Comparison of ENCODE assay signal across 19 mouse cellular contexts in the genomic region with DNA sequence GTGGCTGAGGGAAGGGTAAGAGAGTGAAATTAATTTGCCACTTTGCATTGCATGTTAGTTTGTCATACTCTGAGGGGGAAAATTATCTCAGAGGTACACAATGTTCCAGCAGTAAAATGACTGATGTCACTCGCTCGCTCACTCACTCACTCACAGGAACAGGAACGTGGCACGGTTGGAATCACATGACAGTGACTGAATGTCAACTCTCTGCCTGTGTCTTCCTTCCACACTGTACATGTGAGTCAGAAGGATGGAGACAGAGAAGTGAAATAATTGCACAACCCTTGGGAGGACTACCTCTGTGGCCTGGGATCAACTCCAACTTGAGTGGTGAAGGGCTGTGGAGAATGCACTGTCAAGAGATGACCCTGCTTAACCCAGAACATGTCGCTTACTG. TPM values are rescaled to one million over a fixed set of nuclear protein-coding genes. Genes with fewer than 3 reads are reported as not detected.
DNase-seq lines count a peak whose midpoint lies in the region; ATAC-seq and TF ChIP-seq lines count a peak whose summit lies in the region.
"Had no signal": no experiment of that assay in that cellular context is flagged by ENCODE, and none has a peak within 500 bp of the region (broad histone marks: within the 10 kb centered on the region; RNA-seq: fewer than 3 reads in every experiment).

No protein-coding gene starts in this region.

- no peak overlapping the region for H3K4me3 ChIP-seq in layer of hippocampus, adult 2 months
- H3K4me3 ChIP-seq in C2C12 (ENCODE audit: insufficient read depth, poor library complexity, severe bottlenecking), result no peak overlapping the region
- peak overlapping the region; percentile 29 for H3K4me3 ChIP-seq in megakaryocyte, embryonic 14.5 days (replicated peaks)
- no peak overlapping the region for H3K4me3 ChIP-seq in forebrain, postnatal 0 days (ENCODE audit: low read depth, low read length)
- H3K4me3 ChIP-seq: embryonic facial prominence, embryonic 15.5 days; forebrain, embryonic 13.5 days; limb, embryonic 13.5 days had no signal

- no peak overlapping the region for H3ac ChIP-seq in C2C12 (ENCODE audit: control insufficient read depth, insufficient read length, low read depth)

- no peaks in the 10 kb centered on the region for H3K9me3 ChIP-seq in megakaryocyte, embryonic 14.5 days
- H3K9me3 ChIP-seq in forebrain, postnatal 0 days (ENCODE audit: low read length), result no peaks in the 10 kb centered on the region
- H3K9me3 ChIP-seq: embryonic facial prominence, embryonic 15.5 days; forebrain, embryonic 13.5 days; limb, embryonic 13.5 days had no signal

- DNase-seq in layer of hippocampus, adult 11-12 months (ENCODE audit: low spot score), result peak; percentile 13
- no peak for DNase-seq in layer of hippocampus, adult 2 months (ENCODE audit: low spot score in 2 of 2)
- peak; percentile 13 for DNase-seq in adrenal gland, postnatal 10 days
- DNase-seq in left cerebral cortex, adult 9 months (ENCODE audit: low spot score in 2 of 2), result no peak
- DNase-seq in forebrain, postnatal 0 days, result no peak
- no peak for DNase-seq in kidney, adult 9 months
- DNase-seq: cerebellum, postnatal 25 days; midbrain, embryonic 14.5 days; retina, postnatal 1 day had no signal

- no peaks in the 10 kb centered on the region for H3K79me3 ChIP-seq in C2C12 (ENCODE audit: low read depth)

- no peak overlapping the region for H3K9ac ChIP-seq in forebrain, postnatal 0 days
- H3K9ac ChIP-seq: embryonic facial prominence, embryonic 15.5 days; forebrain, embryonic 13.5 days; hindbrain, embryonic 14.5 days; limb, embryonic 13.5 days had no signal

- peaks cover 55% of the 10 kb centered on the region for H3K4me1 ChIP-seq in megakaryocyte, embryonic 14.5 days
- H3K4me1 ChIP-seq in forebrain, postnatal 0 days (ENCODE audit: insufficient read depth), result no peaks in the 10 kb centered on the region
- H3K4me1 ChIP-seq: embryonic facial prominence, embryonic 15.5 days; forebrain, embryonic 13.5 days had no signal

- H3K27ac ChIP-seq in layer of hippocampus, adult 2 months, result no peak overlapping the region
- H3K27ac ChIP-seq in forebrain, postnatal 0 days (ENCODE audit: low read depth, low read length), result no peak overlapping the region
- H3K27ac ChIP-seq: embryonic facial prominence, embryonic 15.5 days; forebrain, embryonic 13.5 days; hindbrain, embryonic 14.5 days; limb, embryonic 13.5 days had no signal

- no peaks in the 10 kb centered on the region for H3K27me3 ChIP-seq in C2C12 (ENCODE audit: control insufficient read depth, insufficient read depth, insufficient read length)
- H3K27me3 ChIP-seq in megakaryocyte, embryonic 14.5 days (replicated peaks), result no peaks in the 10 kb centered on the region
- H3K27me3 ChIP-seq in forebrain, postnatal 0 days (ENCODE audit: insufficient read depth, low read length), result no peaks in the 10 kb centered on the region
- H3K27me3 ChIP-seq: embryonic facial prominence, embryonic 15.5 days; forebrain, embryonic 13.5 days; limb, embryonic 13.5 days had no signal

- no peak overlapping the region for H3K4me2 ChIP-seq in forebrain, postnatal 0 days (ENCODE audit: low read depth)
- H3K4me2 ChIP-seq: embryonic facial prominence, embryonic 15.5 days; forebrain, embryonic 13.5 days; hindbrain, embryonic 14.5 days; limb, embryonic 13.5 days had no signal

- no peaks in the 10 kb centered on the region for H3K79me2 ChIP-seq in C2C12 (ENCODE audit: control insufficient read depth, insufficient read depth)

- no peak for TF ChIP-seq CTCF in layer of hippocampus, adult 2 months (conservative IDR thresholded peaks at IDR 0.05)
- no peak for TF ChIP-seq CTCF in C2C12 (IDR thresholded peaks at IDR 0.05; ENCODE audit: control insufficient read depth, insufficient read depth, insufficient read length)
- no peak for TF ChIP-seq CTCF in forebrain, postnatal 0 days (IDR thresholded peaks at IDR 0.05; ENCODE audit: low read depth)

- no peak for ATAC-seq in forebrain, postnatal 0 days
- ATAC-seq: forebrain, embryonic 13.5 days had no signal

- no peaks in the 10 kb centered on the region for H3K36me3 ChIP-seq in C2C12 (ENCODE audit: control insufficient read depth, insufficient read depth)
- H3K36me3 ChIP-seq in megakaryocyte, embryonic 14.5 days (replicated peaks; ENCODE audit: low read length), result no peaks in the 10 kb centered on the region
- no peaks in the 10 kb centered on the region for H3K36me3 ChIP-seq in forebrain, postnatal 0 days (ENCODE audit: insufficient read depth)
- H3K36me3 ChIP-seq: embryonic facial prominence, embryonic 15.5 days; limb, embryonic 13.5 days had no signal

- WGBS in forebrain, postnatal 0 days, result 89% methylated on average over 5 of the region's 5 CpGs

TF ChIP-seq in C2C12, 6 proteins besides CTCF, POLR2A, EP300 and RAD21:
- TF ChIP-seq CEBPB (IDR thresholded peaks at IDR 0.05; ENCODE audit: low read depth), result peak; percentile 59
- no peak for TF ChIP-seq MAX (IDR thresholded peaks at IDR 0.05)
- no peak for TF ChIP-seq FOSL1 (IDR thresholded peaks at IDR 0.05; ENCODE audit: insufficient read depth, low read length, poor library complexity, severe bottlenecking)
- no peak for TF ChIP-seq MYOD1 (IDR thresholded peaks at IDR 0.05; ENCODE audit: control insufficient read depth, insufficient read length, low read depth)

RNA-seq across cellular contexts. Expression of gene 4930503B20Rik, which starts 6.3 kb away (rescaled TPM):
- not detected for total RNA-seq in layer of hippocampus, adult 2 months (2021)
- not detected for polyA plus RNA-seq in C2C12 (2012; fragmentation: generic; extraction: Trizol)
- total RNA-seq in adrenal gland, postnatal 10 days (2021), result not detected
- not detected in 2 replicates for polyA plus RNA-seq in megakaryocyte, embryonic 14.5 days (2012; ENCODE audit: insufficient read depth, low replicate concordance)
- not detected in 2 replicates for total RNA-seq in forebrain, postnatal 0 days (2014; rRNA removed)
- 0.12 TPM in 1 of 2 replicates, not detected in the other for polyA plus RNA-seq in forebrain, postnatal 0 days (2015; fragmentation: Nextera tagmentation; extraction: Ambion mirVana)
- total RNA-seq: layer of hippocampus, postnatal 14 days had no signal
- polyA plus RNA-seq: forebrain, embryonic 13.5 days; hindbrain, embryonic 14.5 days; kidney, embryonic 14.5 days; limb, embryonic 13.5 days; lung, embryonic 16.5 days; midbrain, embryonic 14.5 days; neural tube, embryonic 14.5 days had no signal

RNA-seq across cellular contexts. Expression of gene Samd13, which starts 28.0 kb away (rescaled TPM):
- total RNA-seq in layer of hippocampus, adult 2 months (2021), result under 1 TPM; 0.72 to 0.86 TPM
- polyA plus RNA-seq in C2C12 (2012; fragmentation: generic; extraction: Trizol), result 0.06 TPM
- under 1 TPM; 0.24 to 0.69 TPM for total RNA-seq in adrenal gland, postnatal 10 days (2021)
- not detected in 2 replicates for polyA plus RNA-seq in megakaryocyte, embryonic 14.5 days (2012; ENCODE audit: insufficient read depth, low replicate concordance)
- total RNA-seq in forebrain, postnatal 0 days (2014; rRNA removed), result 0.33 TPM in 1 of 2 replicates, not detected in the other
- 0.14 and 0.57 TPM in 2 replicates for polyA plus RNA-seq in forebrain, postnatal 0 days (2015; fragmentation: Nextera tagmentation; extraction: Ambion mirVana)
- total RNA-seq: layer of hippocampus, postnatal 14 days had no signal
- polyA plus RNA-seq: midbrain, embryonic 14.5 days had no signal

RNA-seq across cellular contexts. Expression of gene Dnase2b, which starts 42.0 kb away (rescaled TPM):
- not detected for total RNA-seq in layer of hippocampus, adult 2 months (2021)
- polyA plus RNA-seq in C2C12 (2012; fragmentation: generic; extraction: Trizol), result not detected
- total RNA-seq in adrenal gland, postnatal 10 days (2021), result 1 to 10 TPM in 1 of 2 experiments, under 1 TPM in 1; 0.61 to 1.7 TPM
- polyA plus RNA-seq in megakaryocyte, embryonic 14.5 days (2012; ENCODE audit: insufficient read depth, low replicate concordance), result not detected in 2 replicates
- not detected in 2 replicates for total RNA-seq in forebrain, postnatal 0 days (2014; rRNA removed)
- polyA plus RNA-seq in forebrain, postnatal 0 days (2015; fragmentation: Nextera tagmentation; extraction: Ambion mirVana), result not detected in 2 replicates
- total RNA-seq: layer of hippocampus, postnatal 14 days had no signal
- polyA plus RNA-seq: forebrain, embryonic 13.5 days; hindbrain, embryonic 14.5 days; kidney, embryonic 14.5 days; limb, embryonic 13.5 days; lung, embryonic 16.5 days; midbrain, embryonic 14.5 days; neural tube, embryonic 14.5 days had no signal

Comparison
In these comparisons a context has a peak if more than half of its experiments do, and no peak if none do; other contexts are left out.
1. DNase-seq: peak in layer of hippocampus, adult 11-12 months (single experiment) and adrenal gland, postnatal 10 days (single experiment); none in layer of hippocampus, adult 2 months (0 of 2), left cerebral cortex, adult 9 months (0 of 2), forebrain, postnatal 0 days (single experiment) and kidney, adult 9 months (single experiment).